Mouse (Mus musculus) midbrain, embryonic 11.5 days (tissue): ENCODE data around the gene Wwc2. TPM values are rescaled to one million over a fixed set of nuclear protein-coding genes. Genes with fewer than 3 reads are reported as not detected.

ENCODE experiments used
- ATAC-seq: fragments of 200-750 bp; cut with Nextera tagmentation; 2 replicates; pipeline ENCODE4 v1.8.0; 2017; ENCODE audit warnings: moderate TSS enrichment, moderate library complexity; ENCODE audit not compliant: low FRiP score
- DNase-seq: peaks from one replicate; pipeline ENCODE4 v3.0.0; 2015; ENCODE audit warnings: low spot score; ENCODE audit errors: missing footprints
- H3K27ac ChIP-seq: fragments of 300-500 bp; sonication (generic); 2 replicates; pipeline ENCODE4 v1.5.1; 2014; ENCODE audit warnings: low read depth, low read length
- H3K27me3 ChIP-seq: fragments of 300-500 bp; sonication (generic); 2 replicates; pipeline ENCODE4 v1.6.1; 2014; ENCODE audit warnings: mild to moderate bottlenecking, low read length, moderate library complexity, mixed read lengths; ENCODE audit not compliant: control insufficient read depth, insufficient read depth
- H3K36me3 ChIP-seq: fragments of 300-500 bp; sonication (generic); 2 replicates; pipeline ENCODE4 v1.6.1; 2014; ENCODE audit warnings: mild to moderate bottlenecking, low read length, moderate library complexity, mixed read lengths; ENCODE audit not compliant: control insufficient read depth, insufficient read depth
- H3K4me1 ChIP-seq: fragments of 300-500 bp; sonication (generic); 2 replicates; pipeline ENCODE4 v1.6.1; 2014; ENCODE audit warnings: low read length; ENCODE audit not compliant: control insufficient read depth, insufficient read depth
- H3K4me2 ChIP-seq: fragments of 300-500 bp; sonication (generic); 2 replicates; pipeline ENCODE4 v1.6.1; 2014; ENCODE audit warnings: mild to moderate bottlenecking, moderate library complexity
- H3K4me3 ChIP-seq: fragments of 300-500 bp; sonication (generic); 2 replicates; pipeline ENCODE4 v1.5.1; 2014; ENCODE audit warnings: low read depth, low read length
- H3K9ac ChIP-seq: fragments of 300-500 bp; sonication (generic); 2 replicates; pipeline ENCODE4 v1.6.1; 2014; ENCODE audit warnings: low read length
- H3K9me3 ChIP-seq: fragments of 300-500 bp; sonication (generic); 2 replicates; pipeline ENCODE4 v1.6.1; 2016; ENCODE audit warnings: low read length; ENCODE audit not compliant: control insufficient read depth
- WGBS: fragments of 180-500 bp; shearing (Covaris S2); extraction: QIAGEN DNeasy Blood & Tissue Kit; methylation state at CpG from one replicate; pipeline ENCODE4 v1.1.7; 2014; 5-methylcytosine and 5-hydroxymethylcytosine counted together
- polyA plus RNA-seq: library from polyadenylated mRNA; unstranded; fragments of >200 nt; fragmentation: Nextera tagmentation; extraction: Ambion mirVana; gene quantifications from 2 replicates; pipeline ENCODE4 v1.2.1, GENCODE M21; 2014

Gene Wwc2
- polyA plus RNA-seq, 1 experiment from 2014 or later: 6.2 TPM

GRCm38 (mm10) chr8:47802349-47802748, 188.4 kb downstream of the Wwc2 start:
- H3K4me2 ChIP-seq: no peak overlapping the region
- no peaks in the 10 kb centered on the region for H3K9me3 ChIP-seq
- DNase-seq (no peak), ATAC-seq (no peak)
- H3K27me3 ChIP-seq: no peaks in the 10 kb centered on the region
- no peak overlapping the region for H3K9ac ChIP-seq
- WGBS: 80% methylated on average over 2 of the region's 2 CpGs
- no peaks in the 10 kb centered on the region for H3K4me1 ChIP-seq
- no peaks in the 10 kb centered on the region for H3K36me3 ChIP-seq
- H3K27ac ChIP-seq: no peak overlapping the region
- H3K4me3 ChIP-seq: no peak overlapping the region

- Histone ChIP-seq H3K9me3 (no peaks in the 10 kb centered on the region), H3K4me3 (no peak overlapping the region), H3K36me3 (no peaks in the 10 kb centered on the region), H3K4me1 (no peaks in the 10 kb centered on the region), H3K27ac (no peak overlapping the region), H3K4me2 (no peak overlapping the region), H3K9ac (no peak overlapping the region), H3K27me3 (no peaks in the 10 kb centered on the region)
- ATAC-seq (no peak), DNase-seq (no peak)
- 90% methylated on average over 6 of the region's 6 CpGs for WGBS
Measured at GRCm38 (mm10) chr8:47799438-47799837, 191.3 kb downstream of the Wwc2 start.

- no peak overlapping the region for H3K4me2 ChIP-seq
- H3K27me3 ChIP-seq: no peaks in the 10 kb centered on the region
- DNase-seq (no peak), ATAC-seq (no peak)
- 83% methylated on average over 9 of the region's 9 CpGs for WGBS
- H3K9ac ChIP-seq: no peak overlapping the region
- H3K4me3 ChIP-seq: no peak overlapping the region
- H3K36me3 ChIP-seq: no peaks in the 10 kb centered on the region
- H3K4me1 ChIP-seq: peaks cover 2% of the 10 kb centered on the region; the same call in 1 of the 2 replicates
- no peak overlapping the region for H3K27ac ChIP-seq
- H3K9me3 ChIP-seq: no peaks in the 10 kb centered on the region; the same call in 1 of the 2 replicates
Measured at GRCm38 (mm10) chr8:47791986-47792385, 198.7 kb downstream of the Wwc2 start.

- Histone ChIP-seq H3K4me2 (no peak overlapping the region), H3K27ac (no peak overlapping the region), H3K4me3 (no peak overlapping the region), H3K9ac (no peak overlapping the region), H3K27me3 (no peaks in the 10 kb centered on the region), H3K36me3 (no peaks in the 10 kb centered on the region), H3K9me3 (no peaks in the 10 kb centered on the region), H3K4me1 (peaks cover 2% of the 10 kb centered on the region; the same call in 1 of the 2 replicates)
- 60% methylated on average over 10 of the region's 10 CpGs for WGBS
- ATAC-seq (no peak), DNase-seq (no peak)
Measured at GRCm38 (mm10) chr8:47787705-47788104, 203.0 kb downstream of the Wwc2 start.

- Histone ChIP-seq H3K27me3 (no peaks in the 10 kb centered on the region), H3K9ac (no peak overlapping the region), H3K9me3 (no peaks in the 10 kb centered on the region), H3K27ac (no peak overlapping the region), H3K4me3 (no peak overlapping the region), H3K4me2 (no peak overlapping the region), H3K4me1 (peaks cover 2% of the 10 kb centered on the region; the same call in 1 of the 2 replicates), H3K36me3 (no peaks in the 10 kb centered on the region)
- DNase-seq (no peak), ATAC-seq (no peak)
- 93% methylated on average over 15 of the region's 15 CpGs for WGBS
Measured at GRCm38 (mm10) chr8:47786323-47786722, 204.4 kb downstream of the Wwc2 start.

- Histone ChIP-seq H3K27me3 (no peaks in the 10 kb centered on the region), H3K27ac (no peak overlapping the region), H3K4me2 (no peak overlapping the region), H3K4me3 (no peak overlapping the region), H3K36me3 (no peaks in the 10 kb centered on the region), H3K9me3 (no peaks in the 10 kb centered on the region), H3K4me1 (peaks cover 2% of the 10 kb centered on the region; the same call in 1 of the 2 replicates), H3K9ac (no peak overlapping the region)
- no peak for DNase-seq
- ATAC-seq: no peak
- 89% methylated on average over 7 of the region's 7 CpGs for WGBS
Measured at GRCm38 (mm10) chr8:47784436-47784835, 206.3 kb downstream of the Wwc2 start.

GRCm38 (mm10) chr8:47783944-47784343, 206.8 kb downstream of the Wwc2 start:
- Histone ChIP-seq H3K4me2 (no peak overlapping the region), H3K27me3 (no peaks in the 10 kb centered on the region), H3K4me1 (peaks cover 2% of the 10 kb centered on the region; the same call in 1 of the 2 replicates), H3K9ac (no peak overlapping the region), H3K27ac (no peak overlapping the region), H3K9me3 (no peaks in the 10 kb centered on the region), H3K36me3 (no peaks in the 10 kb centered on the region), H3K4me3 (no peak overlapping the region)
- 93% methylated on average over 6 of the region's 6 CpGs for WGBS
- DNase-seq: no peak
- no peak for ATAC-seq

- no peak overlapping the region for H3K4me3 ChIP-seq
- ATAC-seq (no peak), DNase-seq (no peak)
- H3K36me3 ChIP-seq: no peaks in the 10 kb centered on the region
- H3K4me1 ChIP-seq: peaks cover 2% of the 10 kb centered on the region; the same call in 1 of the 2 replicates
- H3K4me2 ChIP-seq: no peak overlapping the region
- H3K27me3 ChIP-seq: no peaks in the 10 kb centered on the region
- WGBS: 96% methylated on average over 2 of the region's 2 CpGs
- no peak overlapping the region for H3K27ac ChIP-seq
- no peaks in the 10 kb centered on the region for H3K9me3 ChIP-seq
- H3K9ac ChIP-seq: no peak overlapping the region
Measured at GRCm38 (mm10) chr8:47783544-47783943, 207.2 kb downstream of the Wwc2 start.

GRCm38 (mm10) chr8:47781881-47782280, 208.8 kb downstream of the Wwc2 start:
- 89% methylated on average over 4 of the region's 4 CpGs for WGBS
- Histone ChIP-seq H3K4me1 (no peaks in the 10 kb centered on the region), H3K9ac (no peak overlapping the region), H3K4me3 (no peak overlapping the region), H3K9me3 (no peaks in the 10 kb centered on the region), H3K27ac (no peak overlapping the region), H3K27me3 (no peaks in the 10 kb centered on the region), H3K36me3 (no peaks in the 10 kb centered on the region), H3K4me2 (no peak overlapping the region)
- DNase-seq (no peak), ATAC-seq (no peak)
